Mouse (Mus musculus) heart, adult 18-20 months (tissue): ENCODE measurements around the gene Gse1. TPM values are rescaled to one million over a fixed set of nuclear protein-coding genes. Genes with fewer than 3 reads are reported as not detected.

Experiments
- DNase-seq, 2 experiments: peaks; one replicate each; pipeline ENCODE4 v3.0.0; 2021 to 2022; ENCODE audit warnings: mixed read lengths in 1 of 2
- total RNA-seq, 2 experiments: library from RNA; stranded (reverse); gene quantifications; 2 replicates each; pipeline ENCODE4 v1.2.3; 2021

Gene Gse1
- total RNA-seq, 2 experiments from 2014 or later: 15.5 to 16.0 TPM

GRCm38 (mm10) chr8:120424829-120425198, 196.6 kb downstream of the Gse1 start:
- DNase-seq: no peak

GRCm38 (mm10) chr8:120425199-120425941, 197.1 kb downstream of the Gse1 start:
- no peak for DNase-seq

- no peak for DNase-seq
Observed at GRCm38 (mm10) chr8:120426105-120426504, 197.8 kb downstream of the Gse1 start.

- DNase-seq: peak; percentile 61 to 79
Observed at GRCm38 (mm10) chr8:120426622-120427385, 198.5 kb downstream of the Gse1 start.

- DNase-seq: no peak
Observed at GRCm38 (mm10) chr8:120428492-120428891, 200.2 kb downstream of the Gse1 start.

GRCm38 (mm10) chr8:120429116-120429515, 200.9 kb downstream of the Gse1 start:
- DNase-seq: no peak

- no peak for DNase-seq
Observed at GRCm38 (mm10) chr8:120431042-120431441, 202.8 kb downstream of the Gse1 start.

- no peak for DNase-seq
Observed at GRCm38 (mm10) chr8:120432438-120432837, 204.2 kb downstream of the Gse1 start.

GRCm38 (mm10) chr8:120433143-120433542, 204.9 kb downstream of the Gse1 start:
- no peak for DNase-seq

- DNase-seq: no peak
Observed at GRCm38 (mm10) chr8:120433734-120434133, 205.5 kb downstream of the Gse1 start.

- no peak for DNase-seq
Observed at GRCm38 (mm10) chr8:120435781-120436180, 207.5 kb downstream of the Gse1 start.

- no peak for DNase-seq
Observed at GRCm38 (mm10) chr8:120436491-120437030, 208.3 kb downstream of the Gse1 start.

- no peak for DNase-seq
Observed at GRCm38 (mm10) chr8:120437207-120437606, 209.0 kb downstream of the Gse1 start.

- peak; percentile 32 to 48 for DNase-seq
Observed at GRCm38 (mm10) chr8:120437666-120438395, 209.6 kb downstream of the Gse1 start.

GRCm38 (mm10) chr8:120439309-120439708, 211.1 kb downstream of the Gse1 start:
- no peak for DNase-seq

- DNase-seq: no peak
Observed at GRCm38 (mm10) chr8:120440739-120441138, 212.5 kb downstream of the Gse1 start.

GRCm38 (mm10) chr8:120441637-120442036, 213.4 kb downstream of the Gse1 start:
- DNase-seq: no peak

GRCm38 (mm10) chr8:120442306-120443003, 214.2 kb downstream of the Gse1 start:
- no peak for DNase-seq

GRCm38 (mm10) chr8:120445249-120445648, 217.0 kb downstream of the Gse1 start:
- DNase-seq: no peak

- DNase-seq: no peak
Observed at GRCm38 (mm10) chr8:120448131-120448530, 219.9 kb downstream of the Gse1 start.

GRCm38 (mm10) chr8:120449139-120449538, 220.9 kb downstream of the Gse1 start:
- peak in 1 of 2 experiments; percentile 25 for DNase-seq

GRCm38 (mm10) chr8:120449608-120450031, 221.4 kb downstream of the Gse1 start:
- no peak for DNase-seq
